Mouse (Mus musculus) fat pad, adult 2 months (tissue): ENCODE measurements around the gene Uqcc3.
"Not testable (repeated sequence)": the region's sequence is repeated elsewhere in the genome, so short reads cannot be mapped to it uniquely, and the experiment has no call there.

Experiments
- DNase-seq: peaks from one replicate; pipeline ENCODE4 v3.0.0-alpha.2; 2011; ENCODE audit warnings: low read depth, low spot score; ENCODE audit errors: extremely low read depth

Uqcc3 gene

DNA sequence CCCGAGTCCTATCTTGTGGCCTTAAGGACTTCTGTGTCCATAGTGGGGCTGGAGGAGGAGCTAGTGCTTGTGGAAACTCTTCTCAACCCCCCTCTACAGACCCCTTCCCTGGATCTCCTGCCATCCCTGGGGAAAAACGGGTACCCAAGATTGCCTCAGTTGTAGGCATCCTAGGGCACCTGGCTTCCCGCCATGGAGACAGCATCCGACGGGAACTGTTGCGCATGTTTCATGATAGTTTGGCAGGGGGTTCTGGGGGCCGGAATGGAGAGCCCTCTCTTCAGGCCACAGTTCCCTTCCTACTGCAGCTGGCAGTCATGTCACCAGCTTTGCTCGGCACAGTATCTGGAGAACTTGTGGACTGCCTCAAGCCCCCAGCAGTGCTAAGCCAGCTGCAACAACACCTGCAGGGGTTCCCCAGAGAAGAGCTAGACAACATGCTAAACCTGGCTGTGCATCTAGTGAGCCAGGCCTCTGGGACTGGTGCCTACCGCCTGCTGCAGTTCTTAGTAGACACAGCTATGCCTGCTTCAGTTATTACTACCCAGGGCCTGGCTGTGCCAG lies 14.8 kb upstream of the Uqcc3 start:
- DNase-seq, result no peak

DNA sequence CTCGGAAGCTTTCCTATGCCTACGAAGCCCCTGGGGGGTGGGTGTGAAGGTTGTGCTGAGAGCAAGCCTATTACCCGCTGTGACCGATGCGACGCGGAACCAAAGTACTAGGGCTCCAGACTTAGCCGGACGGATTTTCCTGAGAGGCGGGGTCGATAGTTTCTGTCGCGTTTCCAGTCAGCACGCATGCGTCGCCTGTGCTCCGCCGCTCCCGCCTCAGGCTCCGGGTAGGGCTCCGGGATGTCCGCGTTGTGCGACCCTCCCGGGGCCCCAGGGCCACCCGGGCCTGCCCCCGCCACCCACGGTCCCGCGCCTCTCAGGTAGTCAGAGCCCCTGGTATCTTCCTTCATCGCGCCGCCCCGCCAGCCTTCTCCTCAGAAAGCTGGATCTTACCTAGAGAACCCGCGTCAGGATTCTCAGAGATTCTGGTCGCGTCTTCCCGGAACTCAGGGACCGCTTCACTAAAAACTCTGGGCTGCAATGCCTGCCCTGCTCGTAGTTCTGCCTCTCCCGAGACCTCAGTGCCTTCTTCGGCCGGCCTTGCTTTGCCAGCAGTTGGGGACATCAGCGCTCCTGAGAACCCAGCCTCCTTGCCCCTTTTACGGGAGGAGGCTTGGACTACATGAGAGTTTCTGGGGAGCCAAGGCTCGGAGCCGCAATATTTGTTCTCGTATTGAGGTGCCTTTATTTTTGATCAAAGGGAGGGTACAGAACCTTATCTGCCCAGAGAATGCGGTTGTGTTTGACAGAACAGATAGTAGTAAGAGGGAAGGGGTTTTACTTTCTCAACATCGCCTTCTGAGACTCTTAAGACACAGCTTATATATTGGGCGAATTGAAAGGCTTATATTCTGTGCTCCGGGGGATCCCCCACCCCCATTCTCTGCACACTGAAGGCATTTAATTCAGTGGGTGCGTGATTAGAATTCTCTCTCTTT lies 12.4 kb upstream of the Uqcc3 start, which contains the start of gene Ints5:
Ints5 (plus strand) TSS at position 177 of the 938 bp plus-strand sequence.
- no peak for DNase-seq

DNA sequence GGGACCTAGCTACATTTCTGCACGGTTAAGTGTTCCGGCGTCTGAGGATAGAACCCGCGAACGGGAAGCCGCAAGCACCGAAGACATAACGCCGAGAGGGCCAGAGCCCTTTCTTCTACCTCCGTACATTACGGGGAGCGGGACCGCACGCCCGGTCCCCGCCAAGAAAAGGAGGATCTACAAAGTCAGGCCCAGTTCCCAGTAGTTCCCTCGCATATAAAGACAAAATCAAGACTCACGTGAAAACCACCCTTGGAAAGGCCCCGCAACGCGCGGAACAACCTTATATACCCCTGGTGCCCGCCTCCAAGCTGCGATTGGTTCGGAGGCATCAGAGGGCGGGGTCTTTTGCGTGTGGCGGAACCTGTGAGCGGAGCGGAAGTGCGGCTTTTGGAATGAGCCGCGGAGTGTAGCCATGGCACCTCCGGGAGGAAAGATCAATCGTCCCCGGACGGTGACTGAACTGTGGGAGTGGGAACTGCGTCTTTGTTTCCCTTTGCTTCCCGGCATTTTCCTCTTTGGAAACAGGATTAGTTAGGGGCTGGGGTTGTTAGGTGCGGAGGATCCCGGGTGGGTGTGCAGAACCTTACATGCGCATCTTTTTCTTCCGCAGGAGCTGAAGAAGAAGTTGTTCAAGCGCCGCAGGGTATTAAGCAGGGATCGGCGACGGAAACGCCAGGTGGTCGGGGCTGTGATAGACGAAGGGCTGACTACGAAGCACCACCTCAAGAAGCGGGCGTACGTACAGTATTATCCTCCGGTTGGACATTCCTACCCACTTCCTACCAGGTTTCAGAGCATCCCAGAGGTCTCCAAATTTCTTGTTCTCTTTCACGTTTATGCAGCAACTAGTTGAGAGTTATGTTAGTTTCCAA lies 8.0 kb upstream of the Uqcc3 start, which contains the start of the genes 1810009A15Rik and Gm49416:
1810009A15Rik (plus strand) TSS at position 343 of the 875 bp plus-strand sequence.
Gm49416 (plus strand) TSS at position 416 of the 875 bp plus-strand sequence.
- DNase-seq, result no peak

DNA sequence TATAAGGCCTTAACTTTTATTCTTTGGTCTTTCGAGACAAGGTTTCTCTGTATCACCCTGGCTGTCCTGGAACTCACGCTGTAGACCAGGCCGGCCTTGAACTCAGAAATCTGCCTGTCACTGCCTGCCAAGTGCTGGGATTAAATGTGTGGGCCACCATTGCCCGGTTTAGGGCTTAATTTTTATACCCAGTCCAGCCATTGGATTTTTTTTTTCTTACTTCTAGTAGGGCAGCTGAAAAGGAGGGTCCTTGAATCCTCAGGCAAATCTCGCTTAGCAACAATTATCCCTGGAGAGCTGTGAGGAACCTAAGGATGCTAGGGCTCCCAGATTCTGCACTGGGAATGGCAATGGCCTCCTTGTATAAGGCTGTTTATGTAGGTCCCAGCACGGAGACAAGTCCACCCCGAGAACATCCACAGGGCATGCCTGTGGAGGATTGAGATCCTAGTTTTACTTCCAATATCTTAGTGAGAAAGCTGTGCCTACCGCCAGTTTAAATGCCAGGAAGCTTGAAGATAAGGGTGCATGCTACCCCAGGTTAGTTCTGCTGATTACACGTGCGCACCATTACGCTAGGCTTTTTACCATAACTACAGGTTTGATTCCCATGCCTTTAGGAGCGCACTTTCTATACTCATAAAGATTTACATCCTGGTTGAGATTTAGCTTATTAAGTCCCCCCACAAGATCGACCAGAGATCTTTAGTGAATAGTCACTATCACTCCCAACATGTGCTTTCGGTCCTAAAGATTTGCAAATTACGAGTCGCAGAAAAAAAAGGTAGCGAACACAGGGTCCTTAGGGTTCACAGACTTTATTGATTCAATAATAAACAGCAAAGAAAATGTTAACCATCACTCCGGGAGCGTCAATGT lies 7.1 kb upstream of the Uqcc3 start:
- no peak for DNase-seq

DNA sequence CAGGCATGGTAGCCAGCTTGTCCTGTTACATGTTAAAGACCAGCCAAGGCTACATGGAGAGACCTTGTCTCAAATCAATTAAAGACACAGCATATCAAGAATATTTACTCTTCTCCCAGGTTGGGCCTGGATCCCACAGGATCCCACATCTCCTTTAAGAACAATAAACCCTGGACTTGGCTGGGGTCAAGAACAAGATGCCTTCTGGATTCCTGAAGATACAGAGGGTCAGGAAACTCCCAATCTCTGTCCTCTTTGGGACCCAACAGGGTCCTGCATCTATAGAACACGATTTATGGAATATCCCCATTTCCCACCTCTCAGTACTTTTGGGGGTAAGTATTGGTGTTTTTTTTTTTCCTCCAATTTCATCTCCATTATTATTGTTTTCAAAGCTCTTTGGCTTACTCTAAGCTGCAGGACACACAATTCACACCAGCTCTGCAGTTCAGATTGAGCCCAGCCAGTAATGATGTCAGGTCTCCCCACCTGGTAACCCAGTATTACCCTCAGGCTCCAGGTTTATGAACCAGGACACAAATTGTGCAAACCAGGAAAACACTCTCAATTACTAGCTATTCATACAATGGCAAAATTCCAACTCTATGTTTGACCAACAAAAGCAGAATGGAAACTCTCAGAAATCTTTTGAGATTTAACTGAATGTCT lies 6.3 kb upstream of the Uqcc3 start:
- DNase-seq, result no peak

DNA sequence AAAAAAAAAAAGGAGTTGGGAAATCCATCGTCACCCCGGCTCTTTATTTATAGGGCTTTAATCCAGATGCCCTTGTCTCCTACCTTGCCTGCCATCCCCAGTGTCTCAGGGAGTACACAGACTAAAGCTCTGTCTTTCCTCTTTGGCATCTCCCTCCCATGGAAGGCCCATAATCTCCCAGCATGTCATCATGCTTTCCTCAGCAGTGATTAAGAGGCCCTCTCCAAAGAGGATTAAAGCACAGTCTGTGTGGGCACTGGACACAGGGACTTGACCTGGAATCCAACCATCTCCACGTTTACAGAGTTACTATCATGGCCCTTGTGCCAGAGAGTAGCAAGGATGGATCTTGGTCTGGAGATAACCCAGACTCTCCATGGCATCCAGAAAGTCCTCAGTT lies 2.9 kb upstream of the Uqcc3 start, which contains the start of the genes Lbhd1 and Gm49403:
Lbhd1 (plus strand) TSS at position 117 of the 400 bp plus-strand sequence.
Gm49403 (plus strand) TSS at position 315 of the 400 bp plus-strand sequence.
- no peak for DNase-seq

DNA sequence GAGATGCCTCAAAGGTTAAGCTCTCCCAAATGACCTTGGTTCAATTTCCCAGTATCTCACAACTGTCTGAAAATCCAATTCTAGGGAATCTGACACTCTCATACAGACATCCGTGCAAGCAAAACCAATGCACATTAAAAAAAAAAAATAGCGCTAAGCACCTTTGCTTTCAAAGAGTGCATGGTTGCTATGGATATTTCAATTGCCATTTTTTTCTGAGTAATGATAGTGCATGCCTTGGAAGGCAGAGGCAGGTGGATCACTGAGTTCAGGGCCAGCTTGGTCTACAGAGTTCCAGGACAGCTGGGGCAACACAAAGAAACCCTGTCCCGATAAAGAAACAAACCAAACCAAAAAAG lies 290 bp upstream of the Uqcc3 start:
- no peak for DNase-seq

DNA sequence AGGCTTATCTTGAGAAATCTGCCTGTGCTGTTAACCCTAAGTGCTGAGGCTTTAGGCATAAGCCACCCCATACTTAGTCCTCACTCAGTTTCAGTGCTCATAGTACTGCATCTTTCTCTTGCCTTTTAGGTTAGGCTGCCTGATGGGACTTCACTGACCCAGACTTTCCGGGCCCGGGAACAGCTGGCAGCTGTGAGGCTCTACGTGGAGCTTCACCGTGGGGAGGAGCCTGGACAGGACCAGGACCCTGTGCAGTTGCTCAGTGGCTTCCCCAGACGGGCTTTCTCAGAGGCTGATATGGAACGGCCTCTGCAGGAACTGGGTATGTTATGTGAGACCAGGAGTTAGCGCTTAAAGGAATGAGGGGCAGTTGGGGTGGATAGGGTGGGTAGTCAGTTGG lies 5.7 kb downstream of the Uqcc3 start:
- DNase-seq, result no peak

DNA sequence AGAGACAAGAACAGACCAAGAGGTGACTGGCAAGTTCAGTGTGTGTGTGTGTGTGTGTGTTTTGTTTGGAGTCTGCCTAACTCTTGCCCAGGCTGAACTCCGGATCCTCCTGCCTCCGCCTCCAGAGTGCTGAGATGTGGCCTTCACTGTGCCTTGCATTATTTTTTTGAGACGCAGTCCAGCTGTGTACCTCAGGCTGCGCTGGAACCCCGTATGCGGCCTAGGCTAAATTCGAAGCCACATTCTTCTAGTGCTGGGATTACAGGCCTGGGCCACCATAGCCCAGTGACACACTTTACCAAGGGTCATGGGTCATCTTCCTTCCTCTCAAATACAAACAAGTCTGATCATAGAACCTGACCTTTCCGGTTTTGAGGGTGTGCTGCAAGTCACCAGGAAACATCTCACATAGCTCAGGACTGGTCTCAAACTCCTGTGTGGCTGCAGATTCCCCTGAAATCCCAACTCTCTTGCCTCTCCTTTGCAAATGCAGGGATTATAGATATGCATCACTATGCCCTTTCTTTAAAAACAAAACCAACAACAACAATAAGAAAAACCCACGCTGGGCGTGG lies 8.4 kb downstream of the Uqcc3 start:
- DNase-seq, result no peak

DNA sequence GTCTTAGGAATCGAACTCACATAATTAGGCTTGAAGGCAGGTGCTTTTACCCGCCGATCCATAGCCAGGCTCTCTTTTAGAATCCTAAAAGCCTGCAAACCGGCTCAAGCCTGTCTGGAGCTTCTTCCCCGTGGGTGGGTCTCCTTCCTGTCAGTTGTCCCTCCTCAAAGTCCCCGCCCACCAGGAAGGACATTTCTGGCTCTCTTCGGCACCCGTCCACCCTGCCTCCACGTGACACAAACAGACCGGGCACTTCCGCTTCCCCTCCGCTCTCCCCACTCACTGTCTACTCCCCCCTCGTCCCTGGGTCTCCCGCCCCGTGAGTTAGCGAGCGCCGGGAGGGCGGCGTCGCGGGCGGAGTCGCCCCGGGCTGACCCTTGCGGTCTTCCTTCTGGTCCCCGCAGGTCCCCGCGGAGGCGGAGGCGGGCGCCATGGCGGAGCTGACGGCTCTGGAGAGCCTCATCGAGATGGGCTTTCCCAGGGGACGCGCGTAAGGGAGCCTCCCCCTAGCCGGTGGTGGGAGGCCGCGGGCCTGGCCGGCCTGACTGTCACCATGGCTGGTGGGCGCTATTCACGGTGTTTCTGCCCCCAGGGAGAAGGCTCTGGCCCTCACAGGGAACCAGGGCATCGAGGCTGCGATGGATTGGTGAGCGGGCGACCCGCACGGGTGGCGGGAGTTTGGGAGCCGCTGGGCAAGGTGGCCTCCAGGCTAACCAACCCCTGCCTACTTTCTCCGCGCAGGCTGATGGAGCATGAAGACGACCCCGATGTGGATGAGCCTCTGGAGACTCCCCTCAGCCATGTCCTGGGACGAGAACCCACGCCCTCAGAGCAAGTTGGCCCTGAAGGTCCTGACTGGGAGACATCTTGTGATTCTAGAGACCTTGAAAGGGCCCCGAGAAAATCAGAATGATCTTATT lies 9.2 kb downstream of the Uqcc3 start, which contains the start of gene Ubxn1:
Ubxn1 (plus strand) TSS at position 230 of the 920 bp plus-strand sequence.
- DNase-seq, result peak; percentile 86

DNA sequence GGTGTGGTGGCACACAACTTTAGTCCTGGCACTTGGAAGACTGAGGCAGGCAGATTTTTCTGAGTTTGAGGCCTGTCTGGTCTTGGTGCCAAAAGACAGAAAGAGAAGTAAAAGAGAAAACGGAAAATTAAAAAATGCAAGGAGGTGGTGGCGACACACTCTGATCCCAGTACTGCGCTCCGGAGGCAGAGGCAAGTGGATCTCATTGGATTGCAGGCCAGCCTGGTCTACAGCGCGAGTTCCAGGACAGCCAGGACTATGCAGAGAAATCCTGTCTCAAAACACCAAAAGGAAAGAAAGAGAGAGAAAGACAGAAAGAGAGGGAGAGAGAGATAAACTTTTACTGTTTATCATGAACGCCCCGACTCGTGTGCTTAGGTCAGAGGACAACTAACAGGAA lies 9.9 kb downstream of the Uqcc3 start:
- no peak for DNase-seq

DNA sequence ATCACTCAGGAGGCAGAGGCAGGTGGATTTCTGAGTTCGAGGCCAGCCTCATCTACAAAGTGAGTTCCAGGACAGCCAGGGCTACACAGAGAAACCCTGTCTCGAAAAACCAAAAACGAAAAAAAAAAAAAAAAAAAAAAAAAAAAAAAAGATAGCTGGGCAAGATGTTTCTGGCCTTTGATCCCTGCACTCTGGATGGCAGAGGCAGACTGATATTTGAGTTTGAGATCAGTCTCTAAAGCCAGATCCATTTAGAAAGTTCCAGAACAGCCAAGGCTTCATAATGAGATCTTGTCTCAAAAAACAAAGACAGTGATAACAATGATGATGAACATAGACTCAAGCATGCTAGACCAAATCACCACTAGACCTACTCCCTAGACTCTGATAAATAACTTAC lies 10.3 kb downstream of the Uqcc3 start:
- DNase-seq, result not testable (repeated sequence)

DNA sequence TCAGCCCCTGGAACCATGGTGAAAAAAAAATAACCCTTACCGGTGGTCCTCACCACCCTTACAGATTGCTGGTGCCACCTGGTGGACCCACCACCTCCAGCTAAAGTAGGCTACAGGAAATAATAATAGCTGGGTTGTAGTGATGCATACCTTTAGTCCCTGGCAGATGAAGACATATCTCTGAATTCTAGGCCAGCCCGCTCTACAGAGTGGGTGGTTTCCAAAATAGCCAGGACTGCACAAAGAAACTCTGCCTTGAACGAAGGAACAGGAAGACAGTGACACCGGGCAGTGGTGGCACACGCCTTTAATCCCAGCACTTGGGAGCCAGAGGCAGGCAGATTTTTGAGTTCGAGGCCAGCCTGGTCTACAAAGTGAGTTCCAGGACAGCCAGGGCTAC lies 16.5 kb downstream of the Uqcc3 start:
- no peak for DNase-seq

DNA sequence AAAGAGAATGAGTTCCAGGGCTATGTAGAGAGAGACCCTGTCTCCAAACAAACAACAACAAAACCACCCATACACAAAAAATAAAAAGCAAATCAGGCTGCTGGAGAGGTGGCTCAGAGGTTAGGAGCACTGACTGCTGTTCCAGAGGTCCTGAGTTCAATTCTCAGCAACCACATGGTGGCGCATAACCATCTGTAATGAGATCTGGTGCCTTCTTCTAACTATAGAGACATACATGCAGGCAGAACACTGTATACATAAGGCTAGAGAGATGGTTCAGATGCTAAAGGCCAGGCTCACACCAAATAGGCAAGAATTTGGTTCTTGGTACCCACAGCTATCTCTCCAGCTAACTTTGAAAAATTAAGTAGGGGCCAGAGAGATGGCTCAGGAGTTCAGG lies 21.7 kb downstream of the Uqcc3 start:
- DNase-seq, result no peak

DNA sequence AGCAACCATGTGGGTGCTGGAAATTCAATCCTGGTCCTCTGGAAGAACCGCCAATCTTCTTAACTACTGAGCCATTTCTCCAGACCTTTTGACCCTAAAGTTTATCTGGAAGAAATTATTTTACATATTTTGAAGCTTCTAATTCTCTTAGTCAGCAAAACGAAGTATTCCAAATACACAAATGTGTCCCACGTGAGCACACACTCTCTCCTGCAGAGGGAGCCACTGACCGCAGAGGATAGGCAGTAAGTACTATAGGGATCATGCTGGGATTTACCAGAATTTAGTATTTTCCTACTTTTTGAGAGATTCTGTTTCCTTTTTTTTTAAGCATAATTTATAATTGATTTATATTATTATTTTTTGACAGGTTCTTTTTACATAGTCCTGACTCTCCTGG lies 23.0 kb downstream of the Uqcc3 start:
- DNase-seq, result no peak

DNA sequence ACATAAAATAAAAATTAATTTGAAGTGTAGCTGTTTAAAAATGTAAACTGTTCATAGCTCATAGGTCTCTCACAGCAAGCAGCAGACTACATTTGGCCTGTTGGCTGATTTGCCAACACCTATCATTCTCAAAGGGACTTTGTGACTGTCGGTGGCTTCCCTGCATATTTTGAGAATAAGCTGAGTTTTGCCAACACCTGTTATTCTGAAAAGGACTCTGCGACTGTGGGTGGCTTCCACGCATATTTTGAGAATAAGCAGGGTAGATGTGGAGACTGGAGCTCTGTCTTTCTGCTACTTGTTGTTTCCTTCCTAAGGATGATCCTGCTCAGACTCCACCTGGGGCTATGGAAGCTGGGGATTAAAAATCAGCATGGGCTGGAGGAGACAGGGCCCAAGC lies 27.6 kb downstream of the Uqcc3 start:
- no peak for DNase-seq

DNA sequence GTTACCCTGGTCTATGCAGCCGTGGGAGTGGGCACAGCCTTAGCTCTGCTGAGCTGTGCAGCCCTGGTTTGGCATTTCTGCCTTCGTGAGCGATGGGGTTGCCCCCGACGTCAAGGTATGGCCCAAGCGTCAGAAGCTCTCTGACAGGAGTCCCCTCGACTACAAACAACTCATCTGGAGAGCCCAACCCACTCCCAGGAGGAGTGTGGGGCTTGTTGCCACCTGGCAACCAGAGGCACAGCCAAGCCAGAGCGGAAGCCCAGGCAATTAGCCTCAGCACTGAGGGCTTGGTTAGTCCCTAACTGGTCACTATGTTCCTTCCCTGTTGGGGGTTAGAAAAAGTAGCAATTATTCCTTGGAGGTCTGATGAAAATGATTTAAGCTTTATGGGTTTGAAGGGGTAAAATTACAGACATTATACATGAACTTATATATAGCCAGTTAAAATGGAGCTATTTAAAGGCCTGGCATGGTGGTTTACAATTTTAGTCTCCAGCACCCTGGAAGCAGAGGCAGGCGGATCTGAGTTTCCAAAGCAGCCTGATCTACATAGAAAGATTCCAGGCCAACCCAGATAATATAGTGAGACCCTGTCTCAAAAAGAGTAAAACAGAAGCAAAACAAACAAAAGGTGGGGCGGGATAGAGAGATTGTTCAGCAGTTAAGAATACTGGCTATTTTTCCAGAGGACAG lies 28.3 kb downstream of the Uqcc3 start:
- no peak for DNase-seq

DNA sequence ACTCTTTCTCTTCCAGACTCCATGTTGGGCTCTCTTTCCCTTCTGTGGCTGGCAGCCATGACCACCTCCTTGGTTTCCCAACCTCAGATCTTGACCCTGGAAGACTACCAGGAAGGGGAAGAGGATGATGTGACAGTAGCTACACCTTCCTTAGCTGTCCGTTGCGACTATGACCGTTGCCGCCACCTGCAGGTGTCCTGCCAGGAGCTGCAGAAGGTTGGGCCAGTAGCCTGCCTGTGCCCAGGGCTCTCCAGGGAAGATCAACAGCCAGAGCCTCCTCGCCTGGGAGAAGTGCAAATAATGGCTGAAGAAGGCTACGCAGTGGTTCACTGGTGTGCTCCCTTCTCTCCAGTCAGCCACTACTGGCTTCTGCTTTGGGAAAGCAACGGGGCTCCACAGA lies 29.1 kb downstream of the Uqcc3 start:
- no peak for DNase-seq
